Mouse (Mus musculus): ENCODE measurements at regions not wholly inside any gene's neighbourhood (a gene's known extent, or its start where the extent isn't known, plus 50 kb on each side); places are given as distances from the start of the nearest gene placed in this dataset.
A peak's percentile ranks its signal among the peaks of the same experiment; 100 is the strongest.

- H3K36me3 ChIP-seq: no peaks in the 10 kb centered on the region
- ATAC-seq (ENCODE audit: low FRiP score): no peak
- no peaks in the 10 kb centered on the region for H3K9me3 ChIP-seq (replicated peaks)
- peaks cover 15% of the 10 kb centered on the region for H3K4me1 ChIP-seq
- no peak overlapping the region for H3K4me2 ChIP-seq (replicated peaks)
- WGBS: 63% methylated on average over 3 of the region's 3 CpGs
- H3K9ac ChIP-seq: no peak overlapping the region
- H3K27ac ChIP-seq: no peak overlapping the region
- no peaks in the 10 kb centered on the region; the same call in 1 of the 2 replicates for H3K27me3 ChIP-seq
- H3K4me3 ChIP-seq: no peak overlapping the region
These were observed 85.3 kb downstream of the Tfap2a start for GRCm38 (mm10) chr13:40652916-40653315.

- Histone ChIP-seq H3K27ac (no peak overlapping the region), H3K36me3 (no peaks in the 10 kb centered on the region), H3K4me1 (peaks cover 15% of the 10 kb centered on the region), H3K9me3 (replicated peaks) (no peaks in the 10 kb centered on the region), H3K4me2 (replicated peaks) (peak overlapping the region; percentile 9; the same call in 1 of the 2 replicates), H3K27me3 (no peaks in the 10 kb centered on the region; the same call in 1 of the 2 replicates), H3K9ac (no peak overlapping the region), H3K4me3 (no peak overlapping the region)
- peak; percentile 60; the same call in 1 of the 2 replicates for ATAC-seq (ENCODE audit: low FRiP score)
- WGBS: 42% methylated on average over 16 of the region's 16 CpGs
These were observed 87.1 kb downstream of the Tfap2a start for GRCm38 (mm10) chr13:40651056-40651455.

- no peak overlapping the region for H3K4me3 ChIP-seq
These were observed 88.0 kb downstream of the Tfap2a start for GRCm38 (mm10) chr13:40650036-40650709.

GRCm38 (mm10) chr13:40649096-40650035, 88.8 kb downstream of the Tfap2a start:
- no peak overlapping the region for H3K9ac ChIP-seq
- H3K9me3 ChIP-seq (replicated peaks): no peaks in the 10 kb centered on the region
- WGBS: 32% methylated on average over 10 of the region's 10 CpGs

More at GRCm38 (mm10) chr13:40650036-40650709, 88.0 kb downstream of the Tfap2a start:
- ATAC-seq (ENCODE audit: low FRiP score): no peak
- Histone ChIP-seq H3K27me3 (no peaks in the 10 kb centered on the region; the same call in 1 of the 2 replicates), H3K9ac (no peak overlapping the region), H3K4me1 (peaks cover 15% of the 10 kb centered on the region), H3K9me3 (replicated peaks) (no peaks in the 10 kb centered on the region), H3K36me3 (no peaks in the 10 kb centered on the region), H3K27ac (peak overlapping the region; percentile 30; the same call in 1 of the 2 replicates), H3K4me2 (replicated peaks) (peak overlapping the region; percentile 30)
- WGBS: 23% methylated on average over 10 of the region's 10 CpGs

GRCm38 (mm10) chr13:40646131-40646530, 92.0 kb downstream of the Tfap2a start:
- Histone ChIP-seq H3K4me2 (replicated peaks) (no peak overlapping the region), H3K4me3 (no peak overlapping the region), H3K36me3 (no peaks in the 10 kb centered on the region), H3K27me3 (no peaks in the 10 kb centered on the region), H3K27ac (no peak overlapping the region), H3K9ac (no peak overlapping the region), H3K4me1 (peaks cover 15% of the 10 kb centered on the region), H3K9me3 (replicated peaks) (no peaks in the 10 kb centered on the region)
- ATAC-seq (ENCODE audit: low FRiP score): no peak
- WGBS: 84% methylated on average over 10 of the region's 10 CpGs

More at GRCm38 (mm10) chr13:40649096-40650035, 88.8 kb downstream of the Tfap2a start:
- Histone ChIP-seq H3K27me3 (no peaks in the 10 kb centered on the region; the same call in 1 of the 2 replicates), H3K4me3 (no peak overlapping the region), H3K4me2 (replicated peaks) (peak overlapping the region; percentile 30), H3K27ac (peak overlapping the region; percentile 30; the same call in 1 of the 2 replicates), H3K4me1 (peaks cover 15% of the 10 kb centered on the region), H3K36me3 (no peaks in the 10 kb centered on the region)
- ATAC-seq (ENCODE audit: low FRiP score): no peak

- peaks cover 14% of the 10 kb centered on the region for H3K4me1 ChIP-seq
- H3K27me3 ChIP-seq: no peaks in the 10 kb centered on the region
- no peak overlapping the region for H3K27ac ChIP-seq
- no peaks in the 10 kb centered on the region for H3K9me3 ChIP-seq (replicated peaks)
- no peak for ATAC-seq (ENCODE audit: low FRiP score)
- no peaks in the 10 kb centered on the region for H3K36me3 ChIP-seq
- H3K4me3 ChIP-seq: no peak overlapping the region
- WGBS: 60% methylated on average over 3 of the region's 3 CpGs
- H3K9ac ChIP-seq: no peak overlapping the region
- no peak overlapping the region for H3K4me2 ChIP-seq (replicated peaks)
These were observed 92.5 kb downstream of the Tfap2a start for GRCm38 (mm10) chr13:40645646-40646045.

GRCm38 (mm10) chr13:40642931-40643330, 95.2 kb downstream of the Tfap2a start:
- no peak overlapping the region for H3K4me3 ChIP-seq
- WGBS: 45% methylated on average over 6 of the region's 6 CpGs
- H3K27me3 ChIP-seq: no peaks in the 10 kb centered on the region
- H3K27ac ChIP-seq: no peak overlapping the region
- H3K4me2 ChIP-seq (replicated peaks): no peak overlapping the region
- no peak for ATAC-seq (ENCODE audit: low FRiP score)
- H3K36me3 ChIP-seq: no peaks in the 10 kb centered on the region
- H3K9ac ChIP-seq: no peak overlapping the region
- H3K4me1 ChIP-seq: no peaks in the 10 kb centered on the region
- no peaks in the 10 kb centered on the region for H3K9me3 ChIP-seq (replicated peaks)

- WGBS: 90% methylated on average over 6 of the region's 6 CpGs
- Histone ChIP-seq H3K4me3 (no peak overlapping the region), H3K27me3 (no peaks in the 10 kb centered on the region), H3K4me1 (no peaks in the 10 kb centered on the region), H3K36me3 (no peaks in the 10 kb centered on the region), H3K27ac (no peak overlapping the region), H3K4me2 (replicated peaks) (no peak overlapping the region), H3K9ac (no peak overlapping the region), H3K9me3 (replicated peaks) (no peaks in the 10 kb centered on the region)
- no peak for ATAC-seq (ENCODE audit: low FRiP score)
These were observed 100.9 kb downstream of the Tfap2a start for GRCm38 (mm10) chr13:40637269-40637668.

GRCm38 (mm10) chr13:40617881-40618280, 120.3 kb downstream of the Tfap2a start:
- no peaks in the 10 kb centered on the region for H3K27me3 ChIP-seq
- no peak overlapping the region for H3K4me2 ChIP-seq (replicated peaks)
- 0 out of 2 replicates have a peak, but pooled peaks cover 3% of the 10 kb centered on the region for H3K9me3 ChIP-seq (replicated peaks)
- H3K36me3 ChIP-seq: no peaks in the 10 kb centered on the region
- no peak overlapping the region for H3K27ac ChIP-seq
- ATAC-seq (ENCODE audit: low FRiP score): no peak
- H3K9ac ChIP-seq: no peak overlapping the region
- WGBS: 95% methylated on average over 20 of the region's 20 CpGs
- no peaks in the 10 kb centered on the region for H3K4me1 ChIP-seq
- no peak overlapping the region for H3K4me3 ChIP-seq

- no peak for ATAC-seq (ENCODE audit: low FRiP score)
- Histone ChIP-seq H3K27ac (no peak overlapping the region), H3K9me3 (replicated peaks) (no peaks in the 10 kb centered on the region), H3K27me3 (no peaks in the 10 kb centered on the region), H3K36me3 (no peaks in the 10 kb centered on the region), H3K9ac (no peak overlapping the region), H3K4me1 (peaks cover 14% of the 10 kb centered on the region; the same call in 1 of the 2 replicates), H3K4me3 (no peak overlapping the region), H3K4me2 (replicated peaks) (no peak overlapping the region)
- 74% methylated on average over 4 of the region's 4 CpGs for WGBS
These were observed 129.7 kb downstream of the Tfap2a start for GRCm38 (mm10) chr13:40608526-40608925.

- Histone ChIP-seq H3K4me3 (peak overlapping the region; percentile 23), H3K9ac (peak overlapping the region; percentile 45), H3K4me2 (replicated peaks) (peak overlapping the region; percentile 57), H3K4me1 (peaks cover 14% of the 10 kb centered on the region; the same call in 1 of the 2 replicates), H3K27ac (0 out of 2 replicates have a peak overlapping the region, but pooled peaks have one; percentile 0), H3K27me3 (no peaks in the 10 kb centered on the region), H3K9me3 (replicated peaks) (no peaks in the 10 kb centered on the region), H3K36me3 (no peaks in the 10 kb centered on the region)
- peak; percentile 73 for ATAC-seq (ENCODE audit: low FRiP score)
- 27% methylated on average over 25 of the region's 25 CpGs for WGBS
These were observed 131.5 kb downstream of the Tfap2a start for GRCm38 (mm10) chr13:40606405-40607271.

Data from hindbrain, embryonic 12.5 days (tissue).